Mouse (Mus musculus) frontal cortex, adult 2 months (tissue): Measurements from ENCODE around the gene Tab1. TPM values are rescaled to one million over a fixed set of nuclear protein-coding genes. Genes with fewer than 3 reads are reported as not detected.
"Not testable (repeated sequence)": the region's sequence is repeated elsewhere in the genome, so short reads cannot be mapped to it uniquely, and the experiment has no call there.

ENCODE experiments used
- DNase-seq, 2 experiments: peaks; one replicate each; pipeline ENCODE4 v3.0.0; 2022; ENCODE audit warnings: low spot score in 1 of 2; ENCODE audit errors: extremely low spot score in 1 of 2
- polyA plus RNA-seq: library from polyadenylated mRNA; depleted of rRNA; stranded (reverse); fragments of >200 nt; gene quantifications from 2 replicates; pipeline ENCODE4 v1.2.3, GENCODE M21; 2012

Gene Tab1
- polyA plus RNA-seq, 1 experiment: 41.4 TPM

DNA sequence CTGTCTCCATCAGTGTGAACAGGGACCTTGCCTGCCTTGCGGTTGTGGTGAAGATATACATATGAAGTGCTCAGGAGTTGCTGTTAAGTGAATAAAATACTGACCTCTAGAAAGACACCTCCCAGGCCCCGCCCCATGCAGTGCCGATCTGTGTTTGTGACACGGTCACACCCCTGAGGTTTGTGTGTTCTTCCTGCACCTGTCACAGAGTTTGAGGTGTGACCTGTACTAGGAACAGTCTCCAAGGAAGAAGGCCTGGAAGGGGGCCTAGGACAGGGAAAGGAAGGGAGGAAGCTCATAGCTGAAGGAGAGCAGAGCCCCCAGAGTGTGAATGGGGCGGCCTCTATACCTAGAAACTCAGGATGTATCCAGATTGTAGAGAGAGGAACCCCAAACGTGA is 30.4 kb upstream of the Tab1 start:
- no peak for DNase-seq

GRCm38 (mm10) chr15:80105490-80106410 is 27.2 kb upstream of the Tab1 start:
- no peak for DNase-seq

GRCm38 (mm10) chr15:80107143-80107542 is 25.8 kb upstream of the Tab1 start:
- DNase-seq: peak in 1 of 2 experiments; percentile 64

DNA sequence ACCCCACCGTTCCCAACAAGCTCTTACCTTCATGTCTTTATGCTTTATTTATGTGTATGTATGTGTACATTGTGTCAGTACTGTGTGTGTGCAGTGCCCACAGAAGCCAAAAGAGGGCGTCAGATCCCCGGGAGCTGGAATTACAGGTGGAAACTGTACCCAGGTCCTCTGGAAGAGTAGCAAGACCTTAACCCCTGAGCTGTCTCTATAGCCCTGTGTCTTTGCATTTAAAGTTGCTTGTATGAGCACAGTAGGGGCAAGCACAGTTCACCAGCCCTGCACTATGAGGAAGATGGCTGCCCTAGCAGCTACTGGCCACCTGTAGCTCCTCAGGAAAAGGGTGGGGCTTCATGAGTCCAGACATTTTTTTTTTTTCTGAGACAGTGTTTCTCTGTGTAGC is 25.4 kb upstream of the Tab1 start:
- no peak for DNase-seq

- DNase-seq: no peak
Observed at GRCm38 (mm10) chr15:80111436-80111835, 21.5 kb upstream of the Tab1 start.

- no peak for DNase-seq
Observed at GRCm38 (mm10) chr15:80112499-80112898, 20.4 kb upstream of the Tab1 start.

DNA sequence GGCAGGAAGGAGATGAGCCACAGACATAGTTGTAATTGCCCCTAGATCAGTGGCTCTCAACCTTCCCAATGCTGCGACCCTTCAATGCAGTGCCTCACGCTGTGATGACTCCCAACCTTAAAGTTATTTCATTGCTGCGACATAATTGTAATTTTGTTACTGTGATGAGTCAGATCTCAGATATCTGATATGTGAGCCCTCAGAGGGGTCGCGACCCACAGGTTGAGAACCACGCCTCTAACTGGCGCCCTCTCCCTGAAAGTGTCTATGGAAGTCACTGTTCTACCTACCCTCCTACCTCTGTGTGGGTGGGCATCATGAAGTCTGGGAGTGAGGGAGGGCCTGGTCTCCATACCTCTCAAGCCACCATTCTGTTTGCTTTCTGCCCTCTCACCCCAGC is 18.5 kb upstream of the Tab1 start:
- no peak for DNase-seq

- DNase-seq: no peak
Observed at GRCm38 (mm10) chr15:80115256-80115655, 17.7 kb upstream of the Tab1 start.

- no peak for DNase-seq
Observed at GRCm38 (mm10) chr15:80115866-80116794, 16.8 kb upstream of the Tab1 start.

DNA sequence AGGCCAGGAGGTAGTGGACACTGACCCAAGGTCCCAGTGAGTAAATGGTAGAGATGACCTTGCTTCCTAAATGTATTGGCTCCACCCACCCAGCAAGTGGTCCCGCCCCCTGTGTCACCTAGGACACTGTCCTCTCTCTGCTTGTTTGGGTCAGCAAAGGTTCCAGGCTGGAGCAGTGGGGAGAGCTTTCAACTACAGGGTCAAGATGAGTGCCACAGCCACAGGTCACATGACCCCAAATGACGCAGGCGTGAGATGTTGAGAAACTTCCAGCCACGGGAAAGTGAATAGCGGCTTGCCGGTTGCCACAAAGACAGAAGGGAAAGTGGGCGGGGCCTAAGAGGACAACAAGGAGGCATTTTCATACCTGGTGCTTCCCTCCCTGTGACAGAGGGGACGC is 15.8 kb upstream of the Tab1 start:
- DNase-seq: no peak

- DNase-seq: no peak
Observed at GRCm38 (mm10) chr15:80119076-80119475, 13.9 kb upstream of the Tab1 start.

- no peak for DNase-seq
Observed at GRCm38 (mm10) chr15:80121721-80122325, 11.1 kb upstream of the Tab1 start.

DNA sequence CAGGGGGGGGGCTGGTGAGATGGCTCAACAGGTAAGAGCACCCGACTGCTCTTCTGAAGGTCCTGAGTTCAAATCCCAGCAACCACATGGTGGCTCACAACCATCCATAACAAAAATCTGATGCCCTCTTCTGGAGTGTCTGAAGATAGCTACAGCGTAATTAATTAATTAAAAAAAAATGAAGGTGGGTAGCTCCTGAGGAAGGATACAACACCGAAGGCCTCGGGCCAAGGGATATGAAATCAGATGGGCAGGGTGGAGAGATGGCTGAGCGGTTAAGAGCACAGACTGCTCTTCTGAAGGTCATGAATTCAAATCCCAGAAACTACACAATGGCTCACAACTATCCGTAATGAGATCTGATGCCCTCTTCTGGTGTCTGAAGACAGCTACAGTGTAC is 10.5 kb upstream of the Tab1 start:
- not testable (repeated sequence) for DNase-seq

DNA sequence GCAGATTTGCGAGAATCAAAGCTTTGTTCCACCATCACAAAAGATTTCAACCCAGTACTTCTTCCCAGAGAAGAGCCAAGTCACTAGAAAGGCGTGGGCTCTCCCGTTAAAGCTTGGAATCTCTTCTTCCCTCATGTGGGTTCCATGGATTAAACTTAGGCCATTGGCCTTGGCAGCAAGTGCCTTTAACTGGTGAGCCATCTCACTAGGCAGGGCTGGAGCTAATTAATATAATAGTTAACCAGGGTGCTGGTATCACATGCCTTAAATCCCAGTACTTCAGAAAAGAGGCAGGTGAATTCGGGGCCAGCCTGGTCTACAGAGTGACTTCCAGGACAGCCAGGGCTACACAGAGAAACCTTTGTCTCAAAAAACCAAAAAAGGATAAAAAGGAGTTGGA is 8.3 kb upstream of the Tab1 start:
- no peak for DNase-seq

GRCm38 (mm10) chr15:80127191-80127590 is 5.7 kb upstream of the Tab1 start:
- peak in 1 of 2 experiments; percentile 36 for DNase-seq

DNA sequence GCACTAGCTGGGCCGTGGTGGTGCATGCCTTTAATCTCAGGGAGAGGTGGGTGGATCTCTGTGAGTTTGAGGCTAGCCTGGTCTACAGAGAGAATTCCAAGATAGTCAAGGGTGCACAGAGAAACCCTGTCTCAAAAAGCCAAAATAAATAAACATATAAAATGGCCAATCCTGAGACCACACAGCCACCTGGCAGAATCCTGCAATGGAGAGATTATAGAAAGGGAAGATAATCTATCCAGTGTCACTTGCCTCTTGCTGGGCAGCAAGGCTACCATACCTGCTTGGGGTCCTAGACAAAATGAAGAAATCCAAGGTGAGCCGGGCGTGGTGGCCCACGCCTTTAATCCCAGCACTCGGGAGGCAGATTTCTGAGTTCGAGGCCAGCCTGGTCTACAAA is 2.9 kb upstream of the Tab1 start:
- no peak for DNase-seq

DNA sequence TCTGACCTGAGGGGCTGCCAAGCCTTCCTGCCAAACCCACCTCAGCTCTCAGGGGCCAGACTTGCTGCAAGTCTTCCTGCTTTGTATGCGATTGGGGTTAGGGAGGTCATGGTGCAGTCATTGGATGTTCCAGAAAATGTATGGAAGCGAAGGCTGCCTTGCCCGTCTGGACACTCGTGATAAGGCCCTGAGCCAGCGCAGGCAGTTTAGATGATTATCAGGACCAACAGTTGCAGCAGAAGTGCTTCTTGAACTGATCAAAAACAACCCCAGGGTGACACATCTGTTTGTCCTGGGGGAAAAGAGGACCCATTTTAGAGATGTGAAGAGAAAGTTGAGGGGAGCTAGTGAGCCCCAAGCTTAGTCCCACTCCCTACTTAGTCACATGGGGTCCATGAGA is 2.2 kb upstream of the Tab1 start:
- DNase-seq: no peak

- no peak for DNase-seq
Observed at GRCm38 (mm10) chr15:80131421-80131820, 1.5 kb upstream of the Tab1 start.

- DNase-seq: no peak
Observed at GRCm38 (mm10) chr15:80132452-80132851, 475 bp upstream of the Tab1 start.

GRCm38 (mm10) chr15:80133682-80134449 is 939 bp downstream of the Tab1 start:
- DNase-seq: peak in 1 of 2 experiments; percentile 27
